Mouse (Mus musculus) c-Kit-positive CD71-negative TER-119-negative erythroid progenitor cells, embryonic 14.5 days (primary cell): ENCODE measurements around the gene Sytl2.

Experiments
- DNase-seq: peaks from one replicate; pipeline ENCODE4 v3.0.0-alpha.2; 2013; ENCODE audit warnings: low read depth

Sytl2 gene

GRCm38 (mm10) chr7:90370071-90370851, 68.2 kb downstream of the Sytl2 start:
- DNase-seq = no peak

- no peak for DNase-seq
Measured at GRCm38 (mm10) chr7:90372804-90373203, 70.8 kb downstream of the Sytl2 start.

GRCm38 (mm10) chr7:90384411-90384810, 82.4 kb downstream of the Sytl2 start:
- no peak for DNase-seq

DNA sequence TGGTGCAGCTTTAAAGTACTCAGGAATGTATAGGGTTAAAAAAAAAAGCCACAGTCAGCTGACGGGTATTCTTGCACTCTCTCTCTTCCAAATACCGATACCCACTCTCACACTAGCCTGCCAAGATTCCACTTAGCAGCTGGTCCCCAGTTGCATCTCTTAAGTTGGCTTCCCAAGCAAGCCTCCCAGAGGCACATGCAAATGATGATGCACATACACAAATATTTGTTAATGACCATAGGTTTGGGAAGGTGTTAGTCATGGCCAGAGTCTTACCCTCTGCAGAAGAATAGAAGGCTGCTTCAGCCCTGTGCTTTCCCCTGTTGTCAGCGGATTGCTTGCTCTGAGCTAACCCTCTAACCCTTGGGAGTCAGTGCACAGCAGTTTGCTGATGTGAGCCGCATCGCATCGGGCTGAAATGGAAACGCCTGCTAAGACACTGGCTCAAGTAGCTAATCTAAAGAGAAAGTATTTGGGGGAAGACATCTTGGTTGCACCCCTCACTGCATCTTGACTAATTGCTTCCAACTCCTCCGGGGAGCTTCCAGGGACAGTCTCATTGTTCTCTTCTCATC, 84.9 kb downstream of the Sytl2 start:
- DNase-seq = no peak

DNA sequence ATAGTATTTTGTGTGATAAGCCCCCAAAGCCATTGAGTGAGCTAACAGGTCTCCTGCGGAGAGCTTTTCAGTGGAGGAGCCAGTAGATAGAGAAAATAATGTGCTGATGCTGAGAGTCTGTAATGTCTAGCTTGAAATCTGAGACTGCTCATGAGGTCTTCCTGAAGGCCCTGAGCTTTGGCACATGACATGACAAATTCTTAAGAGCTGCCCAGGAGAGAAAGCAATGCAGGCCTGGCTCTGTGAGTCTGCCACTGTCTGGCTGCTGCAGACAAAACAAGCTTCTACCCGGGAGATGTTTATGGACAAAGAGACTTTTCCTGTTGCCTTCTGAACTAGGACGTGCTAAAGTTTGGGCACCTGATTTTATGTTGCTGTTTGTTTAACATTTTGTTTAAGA, 87.7 kb downstream of the Sytl2 start:
- DNase-seq = no peak

DNA sequence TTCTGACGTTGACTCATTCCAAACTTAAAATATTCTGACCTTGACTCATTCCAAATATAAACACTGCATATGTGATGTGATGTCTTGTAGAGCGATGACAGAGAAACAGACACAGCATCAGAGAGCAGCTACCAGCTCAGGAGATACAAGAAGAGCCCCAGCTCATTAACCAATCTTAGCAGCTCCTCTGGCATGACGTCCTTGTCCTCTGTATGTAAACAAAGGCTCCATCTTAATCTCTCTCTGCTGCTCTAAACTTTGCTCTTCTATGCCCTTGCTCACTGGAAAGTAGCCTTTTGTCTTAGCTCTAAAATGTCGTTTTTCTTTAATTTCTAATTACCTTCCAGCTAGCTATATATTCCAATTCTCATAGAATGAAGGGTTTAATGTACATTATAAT, 93.0 kb downstream of the Sytl2 start:
- DNase-seq = no peak

GRCm38 (mm10) chr7:90395928-90396327, 93.9 kb downstream of the Sytl2 start:
- DNase-seq = no peak

DNA sequence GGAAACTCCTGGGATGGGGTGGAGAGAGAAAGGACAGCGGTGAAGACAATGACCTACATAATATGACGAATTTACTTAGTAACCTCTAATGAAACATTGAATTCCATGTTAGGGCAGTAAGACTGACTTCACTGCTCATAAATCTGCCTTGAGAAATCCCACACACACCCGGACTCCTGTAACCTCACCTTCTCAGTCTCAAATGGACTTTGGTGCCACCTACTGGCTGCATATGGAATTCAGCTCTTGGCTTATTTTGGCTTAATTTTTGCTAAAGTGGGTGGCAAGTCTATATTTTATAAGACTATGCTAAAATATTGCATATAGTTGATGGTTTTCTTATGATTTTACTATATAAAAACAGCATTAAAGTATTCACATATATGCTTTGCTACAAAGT, 107.9 kb downstream of the Sytl2 start:
- peak; percentile 61 for DNase-seq

DNA sequence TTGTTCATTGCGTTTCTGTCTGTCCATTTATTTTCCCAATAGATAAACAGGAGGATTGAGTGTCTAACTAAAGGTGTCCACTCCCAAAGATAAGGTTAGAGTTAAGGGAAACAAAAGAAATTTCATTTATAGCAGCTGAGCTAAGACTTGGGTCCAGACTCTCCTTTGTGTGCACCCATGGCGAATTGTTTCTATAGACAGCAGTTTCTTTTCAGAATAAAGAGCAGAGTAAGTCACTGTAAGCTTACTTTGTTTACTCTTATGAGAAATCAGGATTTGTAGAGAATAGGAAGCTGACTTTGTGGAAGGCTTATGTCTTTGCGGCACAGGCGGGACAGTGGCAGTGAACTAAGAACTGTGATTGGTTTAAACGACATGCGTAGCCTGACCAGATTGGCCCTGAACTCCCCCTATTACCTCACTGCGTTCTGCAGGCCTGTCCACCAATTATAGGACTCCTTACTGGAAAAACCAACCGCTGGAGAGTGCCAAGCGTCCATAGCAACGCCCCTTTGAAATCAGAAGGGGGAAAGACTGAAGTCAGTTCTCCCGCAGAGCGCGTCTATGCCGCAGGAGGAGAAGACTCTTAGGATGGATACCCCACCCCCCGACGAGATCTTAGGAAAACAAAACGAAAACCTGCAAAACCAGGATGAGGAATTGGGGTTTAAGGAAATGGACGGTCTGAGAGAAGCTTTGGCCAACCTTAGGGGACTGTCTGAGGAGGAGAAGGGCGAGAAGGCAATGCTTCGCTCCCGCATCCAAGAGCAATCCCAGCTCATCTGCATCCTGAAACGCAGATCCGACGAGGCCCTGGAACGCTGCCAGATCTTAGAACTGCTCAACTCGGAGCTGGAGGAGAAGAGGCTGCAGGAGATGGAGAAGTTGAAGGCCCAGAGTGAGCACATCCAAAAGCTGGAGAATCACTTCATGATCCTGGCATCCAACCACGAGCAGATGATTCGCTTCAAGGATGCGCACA, 124.3 kb downstream of the Sytl2 start, which contains the start of gene Ccdc89:
TSS of gene Ccdc89 (plus strand) at position 558 of the 982 bp plus-strand sequence.
- DNase-seq = peak; percentile 49

DNA sequence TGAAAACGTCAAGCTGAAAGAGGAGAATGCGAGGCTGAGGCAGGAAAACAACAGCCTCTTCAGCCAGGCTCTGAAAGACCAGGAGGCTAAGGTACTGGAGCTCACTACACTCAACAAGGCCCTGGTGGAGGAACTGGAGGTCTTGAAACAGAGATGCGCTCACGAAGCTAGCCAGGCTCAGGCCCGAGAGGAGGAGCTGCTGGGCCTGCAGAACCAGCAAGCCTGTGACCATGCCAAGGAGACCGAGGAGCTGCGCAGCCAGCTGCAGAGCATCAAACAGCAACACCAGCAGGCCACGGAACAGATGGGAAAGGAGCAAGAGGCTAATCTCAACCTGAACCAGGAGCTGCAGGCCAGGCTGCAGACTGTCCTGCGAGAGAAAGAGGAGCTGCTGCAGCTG, 125.0 kb downstream of the Sytl2 start:
- DNase-seq = no peak

- no peak for DNase-seq
Measured at GRCm38 (mm10) chr7:90432221-90432620, 130.2 kb downstream of the Sytl2 start.

GRCm38 (mm10) chr7:90440044-90440443, 138.0 kb downstream of the Sytl2 start:
- no peak for DNase-seq

- no peak for DNase-seq
Measured at GRCm38 (mm10) chr7:90442070-90442469, 140.0 kb downstream of the Sytl2 start.

- peak; percentile 95 for DNase-seq
Measured at GRCm38 (mm10) chr7:90442518-90443080, 140.5 kb downstream of the Sytl2 start, which contains the start of gene Crebzf. Crebzf (plus strand) TSS chr7:90442729.

GRCm38 (mm10) chr7:90443101-90444091, 141.3 kb downstream of the Sytl2 start:
- no peak for DNase-seq

GRCm38 (mm10) chr7:90444206-90444605, 142.2 kb downstream of the Sytl2 start:
- no peak for DNase-seq

GRCm38 (mm10) chr7:90456149-90456844, 154.2 kb downstream of the Sytl2 start:
- DNase-seq = no peak

DNA sequence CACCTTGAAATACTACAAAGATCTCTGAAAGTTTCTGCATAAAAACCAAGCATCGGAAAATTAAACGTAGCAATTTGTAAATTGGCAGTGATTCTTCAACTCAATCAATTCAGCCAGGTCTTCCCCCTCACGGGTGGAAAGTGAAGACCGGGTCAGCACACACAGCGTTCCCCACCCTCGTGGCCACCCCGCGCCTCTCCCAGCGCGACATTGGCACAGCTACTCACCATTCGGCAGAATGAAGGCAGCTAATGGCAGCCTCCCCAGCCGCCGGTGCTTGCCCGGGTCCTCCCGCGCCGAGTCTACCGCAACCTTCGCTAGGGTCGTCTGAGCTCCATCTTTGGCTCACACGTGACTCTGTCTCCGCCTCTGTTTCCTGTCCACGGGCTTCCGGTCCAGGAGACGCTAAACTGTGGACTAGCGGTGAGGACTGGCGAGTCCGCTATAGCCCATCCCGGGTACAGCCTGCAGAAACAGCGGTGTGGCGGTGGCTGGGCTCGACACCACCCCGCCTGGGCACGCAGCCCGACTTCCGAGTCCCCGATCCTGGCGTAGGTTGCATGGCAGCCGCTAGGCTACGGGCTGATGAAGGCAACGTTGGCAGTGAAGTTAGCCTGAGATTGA, 154.9 kb downstream of the Sytl2 start, which contains the start of gene Tmem126a:
TSS of gene Tmem126a (minus strand) at position 385 of the 624 bp plus-strand sequence.
- peak; percentile 81 for DNase-seq

DNA sequence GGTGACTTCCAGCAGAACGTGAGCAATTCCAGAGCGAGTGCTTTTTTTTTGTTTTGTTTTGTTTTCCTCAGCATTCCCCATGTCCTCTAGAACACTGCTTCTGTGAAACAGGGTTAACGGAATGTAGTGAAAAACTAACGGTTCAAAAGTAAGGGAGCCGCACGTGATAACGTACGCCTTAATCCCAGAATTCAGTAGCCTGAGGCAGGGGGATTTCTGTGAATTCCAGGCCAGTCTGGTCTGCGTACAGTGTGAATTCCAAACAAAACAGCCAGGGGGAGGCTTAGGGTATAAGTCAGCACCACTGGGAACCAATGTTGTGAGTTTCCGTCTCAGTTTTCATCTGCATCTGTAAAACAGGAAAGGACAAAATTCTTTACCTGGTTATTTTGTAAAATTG, 155.5 kb downstream of the Sytl2 start:
- no peak for DNase-seq
